Mouse (Mus musculus): Measurements from ENCODE around the gene Aldh3b3. TPM values are rescaled to one million over a fixed set of nuclear protein-coding genes. Genes with fewer than 3 reads are reported as not detected.

Aldh3b3 gene
- not detected for polyA plus RNA-seq (2017; shearing (Covaris generic))

GRCm38 (mm10) chr19:3958470-3958869 lies at the start of gene Aldh3b3:
Gene Aldh3b3 (plus strand): TSS chr19:3958645.

GRCm38 (mm10) chr19:3912337-3913204 lies 45.9 kb upstream of the Aldh3b3 start, which contains the start of gene Ndufs8:
Gene Ndufs8 (minus strand): TSS chr19:3912774.

GRCm38 (mm10) chr19:3929211-3929941 lies 29.1 kb upstream of the Aldh3b3 start, which contains the start of gene Aldh3b1:
Gene Aldh3b1 (minus strand): TSS chr19:3929808.

DNA sequence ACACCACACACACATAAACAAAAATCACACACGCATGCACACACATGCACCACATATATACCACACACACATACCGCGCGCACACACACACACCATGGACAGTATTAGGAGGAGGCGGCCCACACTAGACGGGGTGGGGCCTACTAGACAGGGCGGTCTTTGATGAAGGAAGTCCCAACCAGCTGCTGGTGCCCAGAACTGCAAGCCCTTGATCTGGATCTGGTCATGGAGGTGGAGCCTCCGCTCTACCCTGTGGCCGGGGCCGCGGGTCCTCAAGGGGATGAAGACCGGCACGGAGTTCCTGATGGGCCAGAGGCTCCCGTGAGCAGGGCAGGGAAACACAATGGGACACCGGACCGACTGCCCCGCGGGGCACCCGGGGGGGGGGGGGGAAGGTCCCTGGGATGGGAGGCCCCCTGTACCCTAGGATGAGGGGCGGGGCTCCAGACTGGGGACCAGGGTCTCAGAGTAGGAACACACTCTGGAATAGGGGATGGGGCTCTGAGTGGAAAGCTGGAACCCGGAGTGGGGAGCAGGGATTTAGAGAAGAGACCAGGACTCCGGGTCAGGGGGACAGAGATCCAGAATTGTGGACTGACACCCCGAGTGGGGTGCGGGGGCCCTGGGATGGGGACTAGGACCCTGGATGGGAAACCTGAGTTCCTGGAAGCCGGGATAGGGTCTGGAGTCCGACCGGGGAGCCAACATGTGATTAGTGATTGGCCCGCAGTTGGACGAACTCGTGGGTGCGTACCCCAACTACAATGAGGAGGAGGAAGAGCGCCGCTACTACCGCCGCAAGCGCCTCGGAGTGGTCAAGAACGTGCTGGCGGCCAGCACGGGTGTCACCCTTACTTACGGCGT lies 23.2 kb upstream of the Aldh3b3 start, which contains the start of gene Unc93b1:
Gene Unc93b1 (plus strand): TSS at position 155 of the 864 bp plus-strand sequence.

GRCm38 (mm10) chr19:3972229-3972628 lies 13.8 kb downstream of the Aldh3b3 start, which contains the start of gene Aldh3b2:
Gene Aldh3b2 (plus strand): TSS chr19:3972328.

GRCm38 (mm10) chr19:3986334-3986733 lies 27.9 kb downstream of the Aldh3b3 start, which contains the start of gene Acy3:
Gene Acy3 (plus strand): TSS chr19:3986570.

GRCm38 (mm10) chr19:3992416-3992815 lies 34.0 kb downstream of the Aldh3b3 start, which contains the start of gene Tbx10:
Gene Tbx10 (plus strand): TSS chr19:3992752.

DNA sequence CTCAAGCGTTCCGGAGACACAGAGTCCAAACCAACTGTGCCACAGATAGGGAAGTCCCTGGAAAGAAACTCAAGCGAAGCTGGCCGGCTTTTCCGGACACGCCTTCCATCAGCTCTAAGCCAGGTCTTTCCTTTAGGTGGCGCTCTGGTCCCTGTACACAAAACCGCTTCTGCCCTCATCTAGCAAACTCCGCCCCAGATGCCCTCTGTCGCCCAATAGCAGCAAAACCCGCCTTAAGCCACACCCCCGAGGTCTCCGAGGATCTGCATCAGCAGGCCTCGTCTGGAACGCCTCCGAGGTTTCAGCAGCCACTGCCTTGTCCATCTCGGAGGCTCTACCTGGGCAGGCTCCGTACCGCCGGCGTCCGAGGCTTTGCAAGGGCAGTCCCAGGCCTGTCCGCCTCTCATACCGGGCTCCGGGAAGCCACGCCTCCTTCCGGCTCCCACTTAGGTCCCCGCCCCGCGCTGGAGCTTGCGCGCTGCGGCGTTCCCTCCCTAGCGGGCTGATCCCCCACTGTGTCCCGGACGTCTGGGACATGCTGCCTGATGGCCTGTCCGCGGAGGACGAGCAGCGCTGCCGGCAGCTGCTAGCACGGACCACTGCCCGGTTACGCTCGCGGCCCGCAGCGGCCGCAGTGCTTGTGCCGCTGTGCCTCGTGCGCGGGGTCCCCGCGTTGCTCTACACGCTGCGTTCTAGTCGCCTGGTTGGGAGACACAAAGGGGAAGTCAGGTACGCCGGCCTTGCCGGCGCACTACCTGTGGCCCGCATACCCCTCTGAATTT lies 41.9 kb downstream of the Aldh3b3 start, which contains the start of the genes Nudt8 and Gm49405:
Gene Nudt8 (plus strand): TSS at position 462 of the 782 bp plus-strand sequence.
Gene Gm49405 (plus strand): TSS at position 508 of the 782 bp plus-strand sequence.

GRCm38 (mm10) chr19:4003112-4003511 lies 44.7 kb downstream of the Aldh3b3 start, which contains the start of gene Doc2g:
Gene Doc2g (plus strand): TSS chr19:4003313.

GRCm38 (mm10) chr19:4012432-4013022 lies 54.1 kb downstream of the Aldh3b3 start, which contains the start of gene Ndufv1:
Gene Ndufv1 (minus strand): TSS chr19:4012806.

Other genes with a start within 250 kb of the Aldh3b3 start
- 88.9 TPM for gene Kmt5b, start 191.2 kb upstream of the Aldh3b3 start, polyA plus RNA-seq (2017; shearing (Covaris generic))
- gene Chka, start 106.9 kb upstream of the Aldh3b3 start, polyA plus RNA-seq (2017; shearing (Covaris generic)) = 16.3 TPM
- 74.4 TPM for gene Tcirg1, start 51.5 kb upstream of the Aldh3b3 start, polyA plus RNA-seq (2017; shearing (Covaris generic))
- gene Ndufs8, start 45.9 kb upstream of the Aldh3b3 start, polyA plus RNA-seq (2017; shearing (Covaris generic)) = 187 TPM
- gene Aldh3b1, start 28.8 kb upstream of the Aldh3b3 start, polyA plus RNA-seq (2017; shearing (Covaris generic)) = 0.23 TPM
- 37.5 TPM for gene Unc93b1, start 23.5 kb upstream of the Aldh3b3 start, polyA plus RNA-seq (2017; shearing (Covaris generic))
- gene Aldh3b2, start 13.7 kb downstream of the Aldh3b3 start, polyA plus RNA-seq (2017; shearing (Covaris generic)) = not detected
- gene Acy3, start 27.9 kb downstream of the Aldh3b3 start, polyA plus RNA-seq (2017; shearing (Covaris generic)) = 0.60 TPM
- gene Tbx10, start 34.1 kb downstream of the Aldh3b3 start, polyA plus RNA-seq (2017; shearing (Covaris generic)) = not detected
- 17.6 TPM for gene Nudt8, start 41.9 kb downstream of the Aldh3b3 start, polyA plus RNA-seq (2017; shearing (Covaris generic))
- 2.0 TPM for gene Gm49405, start 42.0 kb downstream of the Aldh3b3 start, polyA plus RNA-seq (2017; shearing (Covaris generic))
- gene Doc2g, start 44.7 kb downstream of the Aldh3b3 start, polyA plus RNA-seq (2017; shearing (Covaris generic)) = 3.5 TPM
- gene Ndufv1, start 54.2 kb downstream of the Aldh3b3 start, polyA plus RNA-seq (2017; shearing (Covaris generic)) = 164 TPM
- gene Gstp1, start 79.3 kb downstream of the Aldh3b3 start, polyA plus RNA-seq (2017; shearing (Covaris generic)) = 512 TPM
- 2.0 TPM for gene Gstp2, start 87.4 kb downstream of the Aldh3b3 start, polyA plus RNA-seq (2017; shearing (Covaris generic))
- 96.6 TPM for gene Gstp3, start 100.9 kb downstream of the Aldh3b3 start, polyA plus RNA-seq (2017; shearing (Covaris generic))
- gene Cabp2, start 122.9 kb downstream of the Aldh3b3 start, polyA plus RNA-seq (2017; shearing (Covaris generic)) = not detected
- gene Cdk2ap2, start 138.5 kb downstream of the Aldh3b3 start, polyA plus RNA-seq (2017; shearing (Covaris generic)) = 799 TPM
- 330 TPM for gene Pitpnm1, start 141.4 kb downstream of the Aldh3b3 start, polyA plus RNA-seq (2017; shearing (Covaris generic))
- 195 TPM for gene Aip, start 167.2 kb downstream of the Aldh3b3 start, polyA plus RNA-seq (2017; shearing (Covaris generic))
- gene Gpr152, start 181.1 kb downstream of the Aldh3b3 start, polyA plus RNA-seq (2017; shearing (Covaris generic)) = not detected
- gene Cabp4, start 185.4 kb downstream of the Aldh3b3 start, polyA plus RNA-seq (2017; shearing (Covaris generic)) = 0.41 TPM
- 394 TPM for gene Coro1b, start 190.0 kb downstream of the Aldh3b3 start, polyA plus RNA-seq (2017; shearing (Covaris generic))
- gene Ptprcap, start 195.0 kb downstream of the Aldh3b3 start, polyA plus RNA-seq (2017; shearing (Covaris generic)) = 1,480 TPM
- 49.1 TPM for gene Rps6kb2, start 204.7 kb downstream of the Aldh3b3 start, polyA plus RNA-seq (2017; shearing (Covaris generic))
- gene Carns1, start 216.8 kb downstream of the Aldh3b3 start, polyA plus RNA-seq (2017; shearing (Covaris generic)) = 36.9 TPM
- gene Tbc1d10c, start 232.6 kb downstream of the Aldh3b3 start, polyA plus RNA-seq (2017; shearing (Covaris generic)) = 782 TPM
- 1,094 TPM for gene Ppp1ca, start 233.4 kb downstream of the Aldh3b3 start, polyA plus RNA-seq (2017; shearing (Covaris generic))
- 80.3 TPM for gene Rad9a, start 243.0 kb downstream of the Aldh3b3 start, polyA plus RNA-seq (2017; shearing (Covaris generic))

Measured in CD4-positive, CD25-positive, alpha-beta regulatory T cell (primary cell).